Mouse (Mus musculus): ENCODE data around the gene Gale. TPM values are rescaled to one million over a fixed set of nuclear protein-coding genes. Genes with fewer than 3 reads are reported as not detected.

Gale gene
- total and polyA plus RNA-seq, 3 experiments = 23.8 to 40.5 (median 32.9) TPM

GRCm38 (mm10) chr4:135987714-135988113, 24.2 kb downstream of the Gale start:
- in situ Hi-C loops (cut with MboI; ENCODE audit: low pct_ligation_motif_present, low pct_unique_long_range_greater_than_20kb, low sequenced_read_pairs) = loop anchor here (5.0 kb wide), 1 partner anchor 45 kb away; no protein-coding TSS in a partner anchor
- H3K27ac ChIP-seq (ENCODE audit: insufficient read depth, low read depth) = no peak overlapping the region
- DNase-seq (ENCODE audit: extremely low read depth) = no peak

GRCm38 (mm10) chr4:135993941-135994340, 30.4 kb downstream of the Gale start:
- Histone ChIP-seq H3K4me2 (ENCODE audit: insufficient read depth, low read depth, poor library complexity, severe bottlenecking) (no peak overlapping the region), H3K4me3 (replicated peaks in 1 of 3; ENCODE audit: low read depth in 2 of 3, low read length in 2 of 3, poor library complexity in 1 of 3) (no peak overlapping the region), H3K36me3 (replicated peaks in 1 of 2; ENCODE audit: control insufficient read depth in 1 of 2, insufficient read depth in 1 of 2, low read length in 1 of 2) (no peaks in the 10 kb centered on the region), H3K27ac (ENCODE audit: insufficient read depth, low read depth) (no peak overlapping the region), H3K9me3 (replicated peaks; ENCODE audit: low read length) (peaks cover 15% of the 10 kb centered on the region), H3K79me2 (replicated peaks; ENCODE audit: control insufficient read depth, extremely low read depth, insufficient read depth, poor library complexity, severe bottlenecking) (no peaks in the 10 kb centered on the region), H3K27me3 (replicated peaks) (no peaks in the 10 kb centered on the region), H3K4me1 (ENCODE audit: control insufficient read depth in 1 of 2, insufficient read depth in 2 of 2) (no peaks in the 10 kb centered on the region), H3K9ac (ENCODE audit: insufficient read depth, low read depth) (no peak overlapping the region)
- DNase-seq (ENCODE audit: extremely low read depth) = no peak
- dilution Hi-C loops (cut with MboI; ENCODE audit: extremely low pct_ligation_motif_present, extremely low pct_unique_long_range_greater_than_20kb, low sequenced_read_pairs) (no loop called here), in situ Hi-C loops (cut with MboI; ENCODE audit: low pct_ligation_motif_present, low pct_unique_long_range_greater_than_20kb, low sequenced_read_pairs) (no loop called here)
- no peak for TF ChIP-seq NRF1 (IDR thresholded peaks at IDR 0.05; ENCODE audit: low read depth, low read length)
- TF ChIP-seq ZNF384 (IDR thresholded peaks at IDR 0.05; ENCODE audit: low read depth, low read length) = no peak
- TF ChIP-seq E2F4 (IDR thresholded peaks at IDR 0.05; ENCODE audit: insufficient replicate concordance, low read depth, low read length) = no peak
- TF ChIP-seq CTCF (conservative IDR thresholded peaks at IDR 0.05 in 1 of 2, IDR thresholded peaks at IDR 0.05 in 1 of 2; ENCODE audit: low read depth in 2 of 2, low read length in 2 of 2) = no peak
- TF ChIP-seq IRF4 (IDR thresholded peaks at IDR 0.05; ENCODE audit: low read depth, low read length) = no peak
- TF ChIP-seq MEF2A (IDR thresholded peaks at IDR 0.05; ENCODE audit: borderline replicate concordance, low read depth, low read length) = no peak
- no peak for TF ChIP-seq GABPA (IDR thresholded peaks at IDR 0.05; ENCODE audit: insufficient replicate concordance, low read depth, low read length)
- TF ChIP-seq RAD21 (IDR thresholded peaks at IDR 0.05; ENCODE audit: low read depth, low read length) = no peak
- no peak for TF ChIP-seq BHLHE40 (IDR thresholded peaks at IDR 0.05; ENCODE audit: low read depth, low read length)
- no peak for TF ChIP-seq POLR2A (IDR thresholded peaks at IDR 0.05; ENCODE audit: low read depth, low read length)
- no peak for TF ChIP-seq JUN (IDR thresholded peaks at IDR 0.05; ENCODE audit: insufficient read depth, low read depth, low read length)
- no peak for TF ChIP-seq MYC (IDR thresholded peaks at IDR 0.05; ENCODE audit: low read depth, low read length)
- no peak for TF ChIP-seq TCF12 (IDR thresholded peaks at IDR 0.05; ENCODE audit: low read depth, low read length)

More at GRCm38 (mm10) chr4:135987714-135988113, 24.2 kb downstream of the Gale start:
- no peak for TF ChIP-seq ZKSCAN1 (IDR thresholded peaks at IDR 0.05; ENCODE audit: borderline replicate concordance, low read depth, low read length)
- no peak for TF ChIP-seq E2F4 (IDR thresholded peaks at IDR 0.05; ENCODE audit: insufficient replicate concordance, low read depth, low read length)
- no peak for TF ChIP-seq RAD21 (IDR thresholded peaks at IDR 0.05; ENCODE audit: low read depth, low read length)
- no peak for TF ChIP-seq EP300 (IDR thresholded peaks at IDR 0.05; ENCODE audit: low read length)
- no peak for TF ChIP-seq MAFK (IDR thresholded peaks at IDR 0.05; ENCODE audit: insufficient replicate concordance, low read length)
- TF ChIP-seq CHD2 (IDR thresholded peaks at IDR 0.05; ENCODE audit: low read length) = no peak
- no peak for TF ChIP-seq NELFE (IDR thresholded peaks at IDR 0.05; ENCODE audit: low read depth, low read length)
- TF ChIP-seq RCOR1 (conservative IDR thresholded peaks at IDR 0.05; ENCODE audit: low read depth, low read length) = no peak
- TF ChIP-seq ETS1 (conservative IDR thresholded peaks at IDR 0.05; ENCODE audit: low read depth, low read length) = no peak
- no peak for TF ChIP-seq JUN (IDR thresholded peaks at IDR 0.05; ENCODE audit: insufficient read depth, low read depth, low read length)
- TF ChIP-seq KAT2A (IDR thresholded peaks at IDR 0.05; ENCODE audit: insufficient replicate concordance, low read length) = no peak
- TF ChIP-seq CHD1 (IDR thresholded peaks at IDR 0.05; ENCODE audit: low read depth, low read length) = no peak
- TF ChIP-seq TCF12 (IDR thresholded peaks at IDR 0.05; ENCODE audit: low read depth, low read length) = no peak
- no peak for TF ChIP-seq IRF4 (IDR thresholded peaks at IDR 0.05; ENCODE audit: low read depth, low read length)
- TF ChIP-seq ZMIZ1 (IDR thresholded peaks at IDR 0.05; ENCODE audit: low read depth, low read length) = no peak
- TF ChIP-seq MAZ (IDR thresholded peaks at IDR 0.05; ENCODE audit: low read depth, low read length) = no peak
- no peak for TF ChIP-seq NRF1 (IDR thresholded peaks at IDR 0.05; ENCODE audit: low read depth, low read length)
- Histone ChIP-seq H3K79me2 (replicated peaks; ENCODE audit: control insufficient read depth, extremely low read depth, insufficient read depth, poor library complexity, severe bottlenecking) (peaks cover 21% of the 10 kb centered on the region), H3K27me3 (replicated peaks) (no peaks in the 10 kb centered on the region), H3K36me3 (replicated peaks in 1 of 2; ENCODE audit: control insufficient read depth in 1 of 2, insufficient read depth in 1 of 2, low read length in 1 of 2) (peaks cover 17 to 28% of the 10 kb centered on the region in 2 experiments), H3K9ac (ENCODE audit: insufficient read depth, low read depth) (peak overlapping the region; percentile 70), H3K4me2 (ENCODE audit: insufficient read depth, low read depth, poor library complexity, severe bottlenecking) (peak overlapping the region; percentile 82), H3K9me3 (replicated peaks; ENCODE audit: low read length) (peaks cover 7% of the 10 kb centered on the region), H3K4me1 (ENCODE audit: control insufficient read depth in 1 of 2, insufficient read depth in 2 of 2) (peaks cover 2 to 26% of the 10 kb centered on the region in 2 experiments; a peak in 2 of 4 replicates), H3K4me3 (replicated peaks in 1 of 3; ENCODE audit: low read depth in 2 of 3, low read length in 2 of 3, poor library complexity in 1 of 3) (peak overlapping the region in 2 of 3 experiments; percentile 62 to 99)
- dilution Hi-C loops (cut with MboI; ENCODE audit: extremely low pct_ligation_motif_present, extremely low pct_unique_long_range_greater_than_20kb, low sequenced_read_pairs) = no loop called here

Measured in CH12.LX (cell line).